Comparison of ENCODE assay signal across 8 mouse cellular contexts in genomic region chr4:152625032-152626003, GRCm38 (mm10).
DNase-seq lines count a peak whose midpoint lies in the region; ATAC-seq and TF ChIP-seq lines count a peak whose summit lies in the region.

No protein-coding gene starts in this region.

- H3K36me3 ChIP-seq in thymus, adult 2 months (ENCODE audit: control insufficient read depth, insufficient read depth, low read length) = no peaks in the 10 kb centered on the region
- H3K36me3 ChIP-seq in embryonic facial prominence, embryonic 10.5 days (replicated peaks) = no peaks in the 10 kb centered on the region
- H3K36me3 ChIP-seq in heart, embryonic 11.5 days (ENCODE audit: control insufficient read depth, insufficient read depth, low read length) = no peaks in the 10 kb centered on the region
- H3K36me3 ChIP-seq in kidney, embryonic 14.5 days (ENCODE audit: control insufficient read depth, insufficient read depth, low read length) = no peaks in the 10 kb centered on the region
- H3K36me3 ChIP-seq in limb, embryonic 12.5 days = no peaks in the 10 kb centered on the region
- no peaks in the 10 kb centered on the region for H3K36me3 ChIP-seq in midbrain, postnatal 0 days (ENCODE audit: insufficient read depth, low read length)
- no peaks in the 10 kb centered on the region for H3K36me3 ChIP-seq in testis, adult 2 months (ENCODE audit: control insufficient read depth, insufficient read depth, low read length)

- peak; percentile 57; the same call in 1 of the 2 replicates for ATAC-seq in heart, embryonic 11.5 days (replicated peaks; ENCODE audit: insufficient number of reproducible peaks, low FRiP score, low TSS enrichment)
- ATAC-seq in kidney, embryonic 14.5 days (ENCODE audit: low FRiP score, low TSS enrichment) = peak; percentile 77
- peak; percentile 60; the same call in 1 of the 2 replicates for ATAC-seq in limb, embryonic 12.5 days (ENCODE audit: insufficient number of reproducible peaks, insufficient read depth, low FRiP score, low TSS enrichment, low read depth)
- ATAC-seq in midbrain, postnatal 0 days (ENCODE audit: low FRiP score) = peak; percentile 74

- H3K9ac ChIP-seq in heart, embryonic 11.5 days (ENCODE audit: low read depth, low read length) = no peak overlapping the region
- no peak overlapping the region for H3K9ac ChIP-seq in kidney, embryonic 14.5 days (ENCODE audit: low read depth, low read length)
- H3K9ac ChIP-seq in limb, embryonic 12.5 days (replicated peaks) = no peak overlapping the region
- H3K9ac ChIP-seq in midbrain, postnatal 0 days (replicated peaks; ENCODE audit: low read length, poor library complexity, severe bottlenecking) = no peak overlapping the region

- H3K27ac ChIP-seq in thymus, adult 2 months (ENCODE audit: control insufficient read depth, insufficient read depth, low read length) = no peak overlapping the region
- H3K27ac ChIP-seq in embryonic facial prominence, embryonic 10.5 days (replicated peaks) = no peak overlapping the region
- H3K27ac ChIP-seq in heart, embryonic 11.5 days (ENCODE audit: low read depth, low read length) = no peak overlapping the region
- H3K27ac ChIP-seq in kidney, embryonic 14.5 days (ENCODE audit: low read depth, low read length) = no peak overlapping the region
- H3K27ac ChIP-seq in limb, embryonic 12.5 days = no peak overlapping the region
- H3K27ac ChIP-seq in midbrain, postnatal 0 days (ENCODE audit: low read depth, low read length) = peak overlapping the region; percentile 67
- H3K27ac ChIP-seq in testis, adult 2 months (ENCODE audit: control insufficient read depth, insufficient read depth, low read depth, low read length) = no peak overlapping the region; the same call in 1 of the 2 replicates

- no peak overlapping the region for H3K4me3 ChIP-seq in thymus, adult 2 months (ENCODE audit: control insufficient read depth, insufficient read depth, low read length)
- H3K4me3 ChIP-seq in embryonic facial prominence, embryonic 10.5 days = peak overlapping the region; percentile 27; the same call in 1 of the 2 replicates
- no peak overlapping the region for H3K4me3 ChIP-seq in heart, embryonic 11.5 days (ENCODE audit: low read depth, low read length)
- H3K4me3 ChIP-seq in kidney, embryonic 14.5 days (ENCODE audit: low read length) = no peak overlapping the region
- H3K4me3 ChIP-seq in limb, embryonic 12.5 days (replicated peaks) = no peak overlapping the region
- no peak overlapping the region for H3K4me3 ChIP-seq in midbrain, postnatal 0 days (ENCODE audit: low read depth, low read length)
- H3K4me3 ChIP-seq in testis, adult 2 months (ENCODE audit: control insufficient read depth, low read depth, low read length) = peak overlapping the region; percentile 80

- peak; percentile 62; the same call in 1 of the 2 replicates for TF ChIP-seq CTCF in thymus, adult 2 months (IDR thresholded peaks at IDR 0.05; ENCODE audit: borderline replicate concordance, control insufficient read depth, extremely low read depth, insufficient read depth, low read length, poor library complexity)
- peak; percentile 98 for TF ChIP-seq CTCF in midbrain, postnatal 0 days (IDR thresholded peaks at IDR 0.05)
- peak; percentile 89; the same call in 1 of the 2 replicates for TF ChIP-seq CTCF in testis, adult 2 months (IDR thresholded peaks at IDR 0.05; ENCODE audit: control insufficient read depth, insufficient read depth, insufficient replicate concordance, low read depth, low read length)

- no peaks in the 10 kb centered on the region for H3K9me3 ChIP-seq in embryonic facial prominence, embryonic 10.5 days
- H3K9me3 ChIP-seq in heart, embryonic 11.5 days (replicated peaks; ENCODE audit: control insufficient read depth, low read length) = no peaks in the 10 kb centered on the region
- no peaks in the 10 kb centered on the region for H3K9me3 ChIP-seq in kidney, embryonic 14.5 days (ENCODE audit: control insufficient read depth, low read length)
- no peaks in the 10 kb centered on the region for H3K9me3 ChIP-seq in limb, embryonic 12.5 days
- no peaks in the 10 kb centered on the region for H3K9me3 ChIP-seq in midbrain, postnatal 0 days (ENCODE audit: low read length)

- TF ChIP-seq POLR2A in thymus, adult 2 months (IDR thresholded peaks at IDR 0.05; ENCODE audit: control insufficient read depth, extremely low read depth, insufficient read depth, low read length, poor library complexity) = no peak
- TF ChIP-seq POLR2A in testis, adult 2 months (IDR thresholded peaks at IDR 0.05; ENCODE audit: control insufficient read depth, low read depth, low read length) = no peak

- no peaks in the 10 kb centered on the region for H3K4me1 ChIP-seq in thymus, adult 2 months (replicated peaks; ENCODE audit: control insufficient read depth, insufficient read depth, low read length)
- peaks cover 32% of the 10 kb centered on the region for H3K4me1 ChIP-seq in embryonic facial prominence, embryonic 10.5 days
- no peaks in the 10 kb centered on the region for H3K4me1 ChIP-seq in heart, embryonic 11.5 days (ENCODE audit: control insufficient read depth, insufficient read depth, low read length)
- peaks cover 8% of the 10 kb centered on the region; the same call in 1 of the 2 replicates for H3K4me1 ChIP-seq in kidney, embryonic 14.5 days (ENCODE audit: control insufficient read depth, insufficient read depth, low read length)
- peaks cover 12% of the 10 kb centered on the region for H3K4me1 ChIP-seq in limb, embryonic 12.5 days (replicated peaks)
- peaks cover 10% of the 10 kb centered on the region for H3K4me1 ChIP-seq in midbrain, postnatal 0 days (ENCODE audit: insufficient read depth, low read length)
- peaks cover 16% of the 10 kb centered on the region for H3K4me1 ChIP-seq in testis, adult 2 months (ENCODE audit: control insufficient read depth, insufficient read depth, low read length)

- H3K4me2 ChIP-seq in heart, embryonic 11.5 days = peak overlapping the region; percentile 38
- peak overlapping the region; percentile 21 for H3K4me2 ChIP-seq in kidney, embryonic 14.5 days (replicated peaks; ENCODE audit: low read depth, low read length)
- peak overlapping the region; percentile 8; the same call in 1 of the 2 replicates for H3K4me2 ChIP-seq in limb, embryonic 12.5 days
- H3K4me2 ChIP-seq in midbrain, postnatal 0 days (ENCODE audit: low read depth, low read length, poor library complexity, severe bottlenecking) = peak overlapping the region; percentile 39

- WGBS in thymus, adult 2 months = 17% methylated on average over 22 of the region's 22 CpGs
- WGBS in embryonic facial prominence, embryonic 10.5 days = 7% methylated on average over 22 of the region's 22 CpGs
- 4% methylated on average over 22 of the region's 22 CpGs for WGBS in heart, embryonic 11.5 days (ENCODE audit: insufficient replicate concordance)
- 5% methylated on average over 22 of the region's 22 CpGs for WGBS in kidney, embryonic 14.5 days
- WGBS in limb, embryonic 12.5 days = 8% methylated on average over 22 of the region's 22 CpGs
- WGBS in midbrain, postnatal 0 days = under 1% methylated on average over 22 of the region's 22 CpGs

- H3K27me3 ChIP-seq in thymus, adult 2 months (ENCODE audit: control insufficient read depth, insufficient read depth, low read length) = no peaks in the 10 kb centered on the region
- H3K27me3 ChIP-seq in embryonic facial prominence, embryonic 10.5 days (replicated peaks; ENCODE audit: low read depth, poor library complexity, severe bottlenecking) = peaks cover 10% of the 10 kb centered on the region
- peaks cover 14% of the 10 kb centered on the region; the same call in 1 of the 2 replicates for H3K27me3 ChIP-seq in heart, embryonic 11.5 days (ENCODE audit: control insufficient read depth, insufficient read depth, low read length)
- no peaks in the 10 kb centered on the region for H3K27me3 ChIP-seq in kidney, embryonic 14.5 days (ENCODE audit: control insufficient read depth, insufficient read depth, low read length)
- H3K27me3 ChIP-seq in limb, embryonic 12.5 days = peaks cover 23% of the 10 kb centered on the region
- no peaks in the 10 kb centered on the region for H3K27me3 ChIP-seq in midbrain, postnatal 0 days (ENCODE audit: insufficient read depth, low read length)
- no peaks in the 10 kb centered on the region for H3K27me3 ChIP-seq in testis, adult 2 months (ENCODE audit: control insufficient read depth, insufficient read depth, low read length)

- DNase-seq in thymus, adult 2 months = peak; percentile 25
- DNase-seq in thymus, adult 18-20 months = no peak
- peak; percentile 81 for DNase-seq in embryonic facial prominence, embryonic 10.5 days (ENCODE audit: low spot score)
- peak; percentile 91 for DNase-seq in midbrain, postnatal 0 days (ENCODE audit: low spot score)

Comparison
In these comparisons a context has a peak if more than half of its experiments do, and no peak if none do; other contexts are left out.
1. DNase-seq: peak in thymus, adult 2 months (single experiment), embryonic facial prominence, embryonic 10.5 days (single experiment) and midbrain, postnatal 0 days (single experiment); none in thymus, adult 18-20 months (0 of 2).
2. H3K4me3 ChIP-seq: peak in embryonic facial prominence, embryonic 10.5 days (single experiment) and testis, adult 2 months (single experiment); none in thymus, adult 2 months (single experiment), heart, embryonic 11.5 days (single experiment), kidney, embryonic 14.5 days (single experiment), limb, embryonic 12.5 days (single experiment) and midbrain, postnatal 0 days (single experiment).
3. Peak in every context shown above with its lines, with median percentiles within 50 percentile points of each other: CTCF ChIP-seq, ATAC-seq and H3K4me2 ChIP-seq.